Mouse (Mus musculus) mature B cell (primary cell): Measurements from ENCODE around the gene Car9.

Experiments
- in situ Hi-C: fragments of 300-500 bp; cut with MboI; formaldehyde crosslinking; loops from 2 replicates; pipeline ENCODE4 v1.14.3; 2019

The Car9 gene

DNA sequence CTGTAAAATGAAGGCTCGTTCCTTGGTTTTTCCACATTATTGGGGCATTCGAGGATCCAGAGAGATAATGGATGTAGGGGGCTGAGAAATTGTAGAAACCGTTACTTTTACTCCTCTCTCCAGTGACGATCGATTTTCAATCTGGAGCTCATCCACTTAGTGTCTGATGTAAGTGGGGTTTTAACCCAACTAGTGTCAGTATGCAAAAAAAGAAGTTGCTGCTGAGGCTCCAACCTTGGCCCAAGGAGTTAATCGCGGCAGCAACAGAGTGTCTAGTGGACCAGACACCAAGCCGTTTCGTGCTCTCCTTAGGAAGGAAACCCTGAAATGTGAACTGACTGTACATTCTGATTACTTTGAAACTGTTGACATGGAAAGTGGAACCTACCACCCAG lies 12.9 kb upstream of the Car9 start:
- in situ Hi-C loops = no loop called here

DNA sequence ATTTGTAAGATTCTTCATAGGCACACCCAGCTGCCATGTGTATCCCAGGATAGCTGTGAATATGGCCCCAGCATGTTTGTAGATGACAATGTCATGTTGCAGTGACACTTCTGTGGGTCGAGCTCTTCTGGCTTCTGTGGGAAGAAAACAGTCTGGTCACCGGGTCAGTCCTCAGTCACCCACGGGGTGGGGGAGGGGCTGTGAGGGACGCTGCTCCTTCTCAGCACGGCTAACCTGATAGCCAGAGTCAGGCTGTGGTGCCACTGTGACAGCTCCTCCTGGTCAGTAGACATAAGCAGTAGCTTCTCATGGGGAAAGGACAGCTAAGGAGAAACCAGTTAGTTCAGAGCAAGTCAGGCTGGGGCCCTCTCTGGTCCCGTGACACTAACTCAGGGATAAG lies 10.2 kb upstream of the Car9 start:
- in situ Hi-C loops = no loop called here

- in situ Hi-C loops = no loop called here
These were observed 9.4 kb upstream of the Car9 start for GRCm38 (mm10) chr4:43497405-43497804.

GRCm38 (mm10) chr4:43497946-43498345 lies 8.8 kb upstream of the Car9 start:
- in situ Hi-C loops = no loop called here

DNA sequence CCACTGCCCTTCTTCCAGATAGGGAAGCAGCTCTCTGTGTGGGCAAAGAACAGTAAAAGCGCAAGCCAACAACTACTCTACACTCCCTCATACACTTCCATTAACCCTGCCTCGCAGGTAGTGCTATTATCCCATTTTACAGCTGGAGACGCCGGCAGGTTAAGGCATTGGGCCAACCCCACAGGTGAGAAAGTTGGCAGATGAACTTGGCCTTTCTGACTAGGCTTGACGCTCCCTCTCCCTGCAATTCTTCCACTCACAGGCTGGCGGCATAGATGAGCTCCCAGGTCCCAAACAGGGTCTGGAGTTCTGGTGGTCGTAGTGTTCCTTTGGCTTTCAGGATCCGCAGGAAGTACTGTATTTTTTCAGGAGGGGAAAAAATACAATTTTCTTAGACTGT lies 7.8 kb upstream of the Car9 start:
- in situ Hi-C loops = no loop called here

DNA sequence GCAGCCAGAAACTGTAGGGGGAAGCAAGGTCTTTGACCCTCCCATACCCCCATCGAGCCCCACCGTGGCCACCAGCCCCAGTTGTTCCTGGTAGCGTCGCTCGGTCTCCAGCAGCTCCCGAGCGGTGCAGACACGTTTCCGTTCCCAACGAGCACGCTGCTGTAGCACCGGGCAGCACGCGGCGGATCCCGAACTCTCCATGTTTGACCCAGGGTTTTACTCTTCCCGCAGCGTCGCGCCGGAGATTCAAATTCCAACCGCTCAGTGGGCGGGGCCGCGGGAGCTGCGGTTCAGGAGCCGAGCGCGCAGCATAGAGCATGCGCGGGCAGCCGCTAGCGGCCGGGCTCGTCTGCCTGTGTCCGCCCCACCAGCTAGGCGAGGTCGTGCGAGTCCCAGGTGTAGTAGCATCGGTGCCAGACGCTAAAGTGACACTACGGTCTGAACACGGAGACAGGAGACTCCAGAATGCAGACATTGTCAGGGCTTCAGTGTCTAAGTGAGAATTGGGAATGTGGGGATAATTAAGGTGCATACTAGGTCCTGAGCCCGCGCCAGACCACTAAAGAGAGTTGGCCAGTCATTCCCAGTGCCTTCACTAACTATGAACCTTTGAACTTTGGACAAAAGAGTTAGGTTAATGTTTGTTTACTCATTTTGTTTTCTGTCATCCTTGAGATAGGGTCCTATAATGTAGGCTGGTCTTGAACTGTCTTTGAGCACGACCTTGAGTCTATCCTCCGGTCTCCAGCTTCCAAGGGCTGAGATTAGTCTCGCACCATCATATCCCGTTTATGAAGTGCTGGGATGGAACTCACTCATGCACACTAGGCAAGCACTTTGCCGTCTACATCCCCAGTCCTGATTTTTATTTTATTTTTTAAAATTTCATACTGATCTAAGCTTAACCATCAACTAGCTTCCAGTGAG lies 7.1 kb upstream of the Car9 start, which contains the start of gene Arhgef39:
Arhgef39 (minus strand) TSS at position 289 of the 927 bp plus-strand sequence.
- in situ Hi-C loops = no loop called here

DNA sequence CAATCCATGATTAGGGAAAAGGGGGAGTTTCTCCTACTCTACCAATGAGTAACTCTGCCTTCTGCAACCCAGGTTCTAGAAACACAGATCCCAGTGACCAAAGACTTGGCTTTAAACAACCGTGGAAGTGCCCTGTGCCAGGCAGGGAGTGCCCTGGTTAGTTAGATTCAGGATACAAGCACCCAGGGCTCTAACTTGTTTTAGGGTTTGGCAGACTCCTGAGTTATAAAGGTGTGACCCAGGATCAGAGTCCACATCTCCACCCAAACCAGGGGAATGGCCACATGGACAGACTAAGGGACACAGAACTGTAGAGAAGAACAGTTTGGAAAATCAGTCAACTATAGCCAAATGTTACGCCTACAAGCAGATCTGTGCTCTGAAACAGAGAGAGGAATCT lies 3.7 kb upstream of the Car9 start:
- in situ Hi-C loops = no loop called here

GRCm38 (mm10) chr4:43503506-43503905 lies 3.3 kb upstream of the Car9 start:
- in situ Hi-C loops = no loop called here

- in situ Hi-C loops = no loop called here
These were observed 2.5 kb upstream of the Car9 start for GRCm38 (mm10) chr4:43504269-43504668.

- in situ Hi-C loops = no loop called here
These were observed 692 bp upstream of the Car9 start for GRCm38 (mm10) chr4:43506074-43506473.

- in situ Hi-C loops = no loop called here
These were observed 1.3 kb downstream of the Car9 start for GRCm38 (mm10) chr4:43507938-43508665.

DNA sequence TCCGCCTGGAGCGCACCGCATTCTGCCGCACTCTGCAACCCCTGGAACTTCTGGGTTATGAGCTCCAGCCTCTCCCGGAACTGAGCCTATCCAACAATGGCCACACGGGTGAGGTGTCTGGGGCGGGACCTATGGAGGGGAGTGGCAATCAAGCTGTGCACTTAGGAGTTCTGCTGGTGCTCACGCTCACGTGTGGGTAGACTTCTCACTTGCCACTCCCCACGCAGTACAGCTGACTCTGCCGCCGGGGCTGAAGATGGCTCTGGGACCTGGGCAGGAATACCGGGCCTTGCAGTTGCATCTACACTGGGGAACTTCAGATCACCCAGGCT lies 1.9 kb downstream of the Car9 start:
- in situ Hi-C loops = no loop called here

- in situ Hi-C loops = no loop called here
These were observed 2.3 kb downstream of the Car9 start for GRCm38 (mm10) chr4:43509109-43509508.

DNA sequence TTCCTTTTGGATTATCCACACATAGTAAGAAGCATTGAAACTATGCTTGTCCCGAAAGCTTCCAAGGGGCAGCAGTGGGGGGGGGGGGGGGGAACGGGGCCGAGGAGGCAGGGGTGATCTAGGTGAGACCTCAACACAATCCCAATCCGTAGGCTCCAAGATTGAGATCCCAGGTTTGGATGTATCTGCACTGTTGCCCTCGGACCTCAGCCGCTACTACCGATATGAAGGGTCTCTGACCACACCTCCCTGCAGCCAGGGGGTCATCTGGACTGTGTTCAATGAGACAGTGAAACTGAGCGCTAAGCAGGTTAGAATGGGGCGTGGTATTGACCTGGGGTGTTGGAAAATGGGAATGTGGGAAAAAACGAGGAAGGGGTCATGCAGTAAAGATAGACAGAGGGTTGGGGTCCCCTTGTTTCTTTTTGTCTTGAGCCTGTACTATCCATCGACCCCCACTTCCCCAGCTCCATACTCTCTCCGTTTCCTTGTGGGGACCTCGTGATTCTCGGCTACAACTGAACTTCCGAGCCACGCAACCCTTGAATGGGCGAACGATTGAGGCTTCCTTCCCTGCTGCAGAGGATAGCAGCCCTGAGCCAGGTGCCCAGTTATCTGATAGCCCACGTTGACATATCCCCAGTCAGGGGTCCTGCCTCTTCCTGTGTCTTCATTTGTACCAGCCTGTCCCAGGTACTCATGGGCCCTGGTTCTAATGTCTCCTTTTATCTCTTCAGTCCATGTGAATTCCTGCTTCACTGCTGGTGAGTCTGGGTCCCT lies 5.1 kb downstream of the Car9 start:
- in situ Hi-C loops = no loop called here

GRCm38 (mm10) chr4:43512653-43513052 lies 5.9 kb downstream of the Car9 start:
- in situ Hi-C loops = no loop called here

- in situ Hi-C loops = no loop called here
These were observed 6.5 kb downstream of the Car9 start for GRCm38 (mm10) chr4:43513300-43513699.

- in situ Hi-C loops = no loop called here
These were observed 7.0 kb downstream of the Car9 start for GRCm38 (mm10) chr4:43513791-43514190.

- in situ Hi-C loops = no loop called here
These were observed 9.3 kb downstream of the Car9 start for GRCm38 (mm10) chr4:43515764-43516708.

- in situ Hi-C loops = no loop called here
These were observed 12.8 kb downstream of the Car9 start for GRCm38 (mm10) chr4:43519551-43519950.

DNA sequence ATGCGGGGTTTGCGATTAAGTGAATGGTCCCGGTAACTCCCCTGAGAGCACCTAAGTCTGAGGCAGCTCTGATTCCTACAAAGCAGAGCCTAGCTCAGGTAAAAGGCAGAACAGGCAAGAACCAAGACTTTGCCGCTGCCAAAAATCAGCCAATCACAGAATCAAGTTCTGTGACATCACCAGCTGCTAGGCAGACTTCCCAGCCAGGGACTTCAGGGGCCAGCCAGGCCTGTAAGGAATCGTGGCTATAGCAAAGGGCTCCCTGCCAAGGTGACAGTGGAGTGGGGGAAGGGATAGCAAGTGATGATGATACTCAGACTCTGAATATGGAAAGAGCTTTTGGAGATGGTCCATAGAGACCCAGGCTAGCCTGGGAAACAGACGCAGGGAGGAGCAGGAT lies 13.2 kb downstream of the Car9 start:
- in situ Hi-C loops = no loop called here

DNA sequence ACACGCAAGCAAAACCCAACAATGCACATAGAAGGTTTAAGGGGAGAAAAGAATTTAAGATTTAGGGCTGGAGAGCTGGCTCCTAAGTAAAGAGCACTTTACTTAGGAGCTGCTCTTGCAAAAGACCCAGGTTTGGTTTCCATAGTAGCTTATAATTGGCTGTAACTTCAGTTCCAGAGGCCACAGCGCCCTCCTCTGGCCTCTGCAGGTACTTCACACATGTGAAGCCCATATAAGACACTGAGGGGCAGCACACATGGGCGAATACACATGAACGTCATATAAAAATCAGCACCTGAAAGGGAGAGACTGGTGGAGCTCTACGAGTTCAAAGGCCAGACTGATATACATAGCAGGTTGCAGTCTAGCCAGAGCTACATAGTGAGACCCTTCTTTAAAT lies 21.1 kb downstream of the Car9 start:
- in situ Hi-C loops = no loop called here
